Mouse (Mus musculus) left cerebral cortex, postnatal 10 days (tissue): ENCODE results near the gene Il6ra. TPM values are rescaled to one million over a fixed set of nuclear protein-coding genes. Genes with fewer than 3 reads are reported as not detected.
A peak's percentile ranks its signal among the peaks of the same experiment; 100 is the strongest.

Experiments used
- DNase-seq, 2 experiments: peaks; one replicate each; pipeline ENCODE4 v3.0.0; 2021 to 2022; ENCODE audit warnings: low spot score in 2 of 2, mixed read lengths in 1 of 2; ENCODE audit errors: extremely low spot score in 1 of 2
- intact Hi-C: fragments of 180-260 bp; cut with DNase I; formaldehyde crosslinking; loops from one replicate; pipeline ENCODE4 v1.15.1; 2025
- total RNA-seq, 2 experiments: library from RNA; stranded (reverse); gene quantifications; 2 replicates each; pipeline ENCODE4 v1.2.3; 2021

Gene Il6ra
- total RNA-seq, 2 experiments from 2014 or later, result 4.1 to 4.4 TPM

GRCm38 (mm10) chr3:89823594-89823993 lies 89.4 kb downstream of the Il6ra start:
- intact Hi-C loops, result no loop called here
- no peak for DNase-seq

- intact Hi-C loops, result no loop called here
- no peak for DNase-seq
Measured at GRCm38 (mm10) chr3:89821548-89822480, 91.2 kb downstream of the Il6ra start.

GRCm38 (mm10) chr3:89821096-89821513 lies 91.9 kb downstream of the Il6ra start:
- intact Hi-C loops, result no loop called here
- no peak for DNase-seq

GRCm38 (mm10) chr3:89820311-89821095 lies 92.5 kb downstream of the Il6ra start:
- intact Hi-C loops, result no loop called here
- no peak for DNase-seq

- intact Hi-C loops, result no loop called here
- DNase-seq, result no peak
Measured at GRCm38 (mm10) chr3:89819897-89820296, 93.1 kb downstream of the Il6ra start.

- intact Hi-C loops, result no loop called here
Measured at GRCm38 (mm10) chr3:89818605-89819004, 94.4 kb downstream of the Il6ra start.

GRCm38 (mm10) chr3:89817056-89817455 lies 95.9 kb downstream of the Il6ra start:
- peak in 1 of 2 experiments; percentile 40 for DNase-seq
- intact Hi-C loops, result no loop called here

More at GRCm38 (mm10) chr3:89818605-89819004, 94.4 kb downstream of the Il6ra start:
- no peak for DNase-seq

Other genes with a start within 250 kb of the Il6ra start
- gene Adar, start 198.2 kb downstream of the Il6ra start, total RNA-seq, result 100 to 1,000 TPM in 1 of 2 experiments, 10 to 100 TPM in 1; 95.8 to 113 TPM
- 10 to 100 TPM; 26.0 to 26.9 TPM for gene Chrnb2, start 148.6 kb downstream of the Il6ra start, total RNA-seq
- gene Ube2q1, start 139.6 kb downstream of the Il6ra start, total RNA-seq, result 10 to 100 TPM; 76.2 to 79.4 TPM
- 1 to 10 TPM; 3.1 to 3.3 TPM for gene She, start 81.8 kb downstream of the Il6ra start, total RNA-seq
- 10 to 100 TPM; 77.0 to 88.7 TPM for gene Atp8b2, start 50.3 kb upstream of the Il6ra start, total RNA-seq
- 10 to 100 TPM; 53.4 to 60.2 TPM for gene Hax1, start 85.6 kb upstream of the Il6ra start, total RNA-seq
- gene 4933434E20Rik, start 138.4 kb upstream of the Il6ra start, total RNA-seq, result 10 to 100 TPM; 76.1 to 76.6 TPM
- 100 to 1,000 TPM; 189 to 202 TPM for gene Ubap2l, start 139.4 kb upstream of the Il6ra start, total RNA-seq
- 100 to 1,000 TPM; 259 to 260 TPM for gene Tpm3, start 159.5 kb upstream of the Il6ra start, total RNA-seq
- gene Nup210l, start 190.9 kb upstream of the Il6ra start, total RNA-seq, result under 1 TPM; 0.56 to 0.59 TPM